Mouse (Mus musculus): Measurements from ENCODE around the gene Gm6763.
"Not testable (repeated sequence)": the region's sequence is repeated elsewhere in the genome, so short reads cannot be mapped to it uniquely, and the experiment has no call there.

Gene Gm6763

GRCm38 (mm10) chr10:104151197-104151596 is at the start of gene Gm6763:
TSS of gene Gm6763 (plus strand) at chr10:104151497.
- DNase-seq, result not testable (repeated sequence)

GRCm38 (mm10) chr10:104110044-104110443 is 41.3 kb upstream of the Gm6763 start:
- no peak for DNase-seq

GRCm38 (mm10) chr10:104118312-104118711 is 33.0 kb upstream of the Gm6763 start:
- no peak for DNase-seq

GRCm38 (mm10) chr10:104142687-104143086 is 8.6 kb upstream of the Gm6763 start, which contains the start of gene Gm21293:
TSS of gene Gm21293 (plus strand) at chr10:104142987.
- DNase-seq, result not testable (repeated sequence)

GRCm38 (mm10) chr10:104159706-104160105 is 8.4 kb downstream of the Gm6763 start, which contains the start of gene Gm8764:
TSS of gene Gm8764 (plus strand) at chr10:104160006.
- DNase-seq, result not testable (repeated sequence)

GRCm38 (mm10) chr10:104168215-104168614 is 16.9 kb downstream of the Gm6763 start, which contains the start of gene Gm21304:
TSS of gene Gm21304 (plus strand) at chr10:104168515.
- not testable (repeated sequence) for DNase-seq

GRCm38 (mm10) chr10:104176724-104177123 is 25.4 kb downstream of the Gm6763 start, which contains the start of gene Gm21312:
TSS of gene Gm21312 (plus strand) at chr10:104177024.
- DNase-seq, result not testable (repeated sequence)

- not testable (repeated sequence) for DNase-seq
These were observed 33.9 kb downstream of the Gm6763 start, which contains the start of gene Gm20765 for GRCm38 (mm10) chr10:104185233-104185632. TSS of gene Gm20765 (plus strand) at chr10:104185533.

- not testable (repeated sequence) for DNase-seq
These were observed 42.4 kb downstream of the Gm6763 start, which contains the start of gene Gm4340 for GRCm38 (mm10) chr10:104193742-104194141. TSS of gene Gm4340 (plus strand) at chr10:104194042.
